Mouse (Mus musculus) left cerebral cortex, adult 18-20 months (tissue): ENCODE measurements around the gene Gsn. TPM values are rescaled to one million over a fixed set of nuclear protein-coding genes. Genes with fewer than 3 reads are reported as not detected.

ENCODE experiments used
- DNase-seq, 2 experiments: peaks; one replicate each; pipeline ENCODE4 v3.0.0; 2021 to 2022; ENCODE audit warnings: low spot score in 2 of 2, mixed read lengths in 1 of 2
- long read RNA-seq, 2 experiments: library from polyadenylated mRNA; stranded (forward); transcript quantifications; one replicate each; pipeline ENCODE4 v2.0.0; 2021
- total RNA-seq, 2 experiments: library from RNA; stranded (reverse); gene quantifications; 2 replicates each; pipeline ENCODE4 v1.2.3; 2021

Gene Gsn
- 10 to 100 TPM; 31.3 to 39.8 TPM for total RNA-seq
- long read RNA-seq, experiment 1, transcript Gsn-205 (18 exons, 2,607 nt), result minor isoform, 19 of 122 reads
- long read RNA-seq, experiment 1, transcript Gsn-201 (17 exons, 2,653 nt), result major isoform, 85 of 122 reads
- long read RNA-seq, experiment 1, partial matches to known transcripts, result 9 of 122 reads
- long read RNA-seq, experiment 1, other reads (novel, unspliced or antisense), result 9 of 122 reads
- long read RNA-seq, experiment 2, transcript Gsn-201 (17 exons, 2,653 nt), result major isoform, 31 of 55 reads
- long read RNA-seq, experiment 2, transcript Gsn-205 (18 exons, 2,607 nt), result minor isoform, 17 of 55 reads
- long read RNA-seq, experiment 2, partial matches to known transcripts, result 4 of 55 reads
- long read RNA-seq, experiment 2, other reads (novel, unspliced or antisense), result 3 of 55 reads

DNA sequence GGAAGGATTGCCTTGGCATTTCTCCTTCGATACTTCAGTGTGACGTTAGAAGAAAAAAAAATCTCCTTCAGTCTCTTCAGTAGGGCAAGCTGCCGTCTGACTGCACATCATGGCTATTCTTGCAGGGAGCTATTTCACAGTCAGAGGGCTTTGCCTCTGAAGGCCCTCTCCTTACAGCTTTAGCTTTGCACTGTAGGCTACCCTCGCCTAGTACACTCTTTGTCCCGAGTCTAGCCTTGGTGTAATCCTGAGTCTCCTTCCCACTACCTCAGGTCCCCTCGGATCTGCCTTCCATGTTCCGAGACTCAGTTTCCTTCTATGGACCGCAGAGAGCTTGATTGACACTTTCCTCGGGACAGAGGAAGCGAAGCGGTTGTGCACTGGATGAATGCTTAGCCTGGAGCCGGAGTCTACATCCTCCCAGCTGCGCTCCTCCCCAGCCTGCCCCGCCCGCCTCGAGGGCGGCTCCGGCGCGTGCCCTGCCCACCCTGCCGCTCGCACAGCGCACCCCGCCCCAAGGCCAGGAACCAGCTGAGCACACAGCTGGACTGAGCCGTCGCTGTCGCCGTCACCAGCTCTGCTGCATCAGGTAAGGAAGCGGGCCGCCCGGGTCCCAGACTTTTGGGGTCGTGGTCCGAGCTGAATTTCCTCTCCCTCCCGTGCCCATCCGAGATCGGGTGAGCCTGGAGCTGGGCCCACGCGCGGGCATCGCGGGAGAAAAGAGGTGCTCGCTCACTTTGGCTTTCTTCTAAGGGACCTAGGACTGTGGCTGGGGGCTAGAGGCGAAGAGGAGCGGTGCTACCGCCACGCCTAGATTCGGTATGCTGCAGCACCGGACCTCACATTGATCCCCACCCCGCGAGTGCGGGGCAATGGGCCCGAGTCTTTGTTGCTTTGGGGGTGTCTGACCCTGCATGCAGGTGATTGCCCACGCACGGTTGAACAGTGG is at the start of gene Gsn:
Gsn (plus strand) TSS at position 496 of the 949 bp plus-strand sequence.
- peak; percentile 65 to 76 for DNase-seq

GRCm38 (mm10) chr2:35206761-35207160 is 49.4 kb upstream of the Gsn start:
- no peak for DNase-seq

DNA sequence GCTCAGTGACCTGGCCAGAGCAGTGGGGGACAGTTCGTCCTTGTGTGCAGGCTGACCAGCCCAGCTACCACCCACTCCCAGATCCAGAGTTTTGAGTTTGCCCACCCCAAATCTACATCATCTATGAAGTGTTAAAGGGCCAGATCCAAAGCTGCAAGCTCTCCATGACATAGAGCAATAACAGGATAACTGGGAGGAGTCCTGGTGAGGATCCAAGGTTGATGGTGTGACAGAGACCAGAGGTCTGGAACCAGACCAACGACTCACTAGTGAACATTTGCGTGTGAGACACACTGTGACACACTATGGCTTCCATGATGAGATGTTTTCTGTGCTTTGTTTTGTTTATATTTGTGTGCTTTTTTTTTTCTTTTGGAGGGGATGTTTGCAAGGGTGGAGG is 48.1 kb upstream of the Gsn start:
- no peak for DNase-seq

DNA sequence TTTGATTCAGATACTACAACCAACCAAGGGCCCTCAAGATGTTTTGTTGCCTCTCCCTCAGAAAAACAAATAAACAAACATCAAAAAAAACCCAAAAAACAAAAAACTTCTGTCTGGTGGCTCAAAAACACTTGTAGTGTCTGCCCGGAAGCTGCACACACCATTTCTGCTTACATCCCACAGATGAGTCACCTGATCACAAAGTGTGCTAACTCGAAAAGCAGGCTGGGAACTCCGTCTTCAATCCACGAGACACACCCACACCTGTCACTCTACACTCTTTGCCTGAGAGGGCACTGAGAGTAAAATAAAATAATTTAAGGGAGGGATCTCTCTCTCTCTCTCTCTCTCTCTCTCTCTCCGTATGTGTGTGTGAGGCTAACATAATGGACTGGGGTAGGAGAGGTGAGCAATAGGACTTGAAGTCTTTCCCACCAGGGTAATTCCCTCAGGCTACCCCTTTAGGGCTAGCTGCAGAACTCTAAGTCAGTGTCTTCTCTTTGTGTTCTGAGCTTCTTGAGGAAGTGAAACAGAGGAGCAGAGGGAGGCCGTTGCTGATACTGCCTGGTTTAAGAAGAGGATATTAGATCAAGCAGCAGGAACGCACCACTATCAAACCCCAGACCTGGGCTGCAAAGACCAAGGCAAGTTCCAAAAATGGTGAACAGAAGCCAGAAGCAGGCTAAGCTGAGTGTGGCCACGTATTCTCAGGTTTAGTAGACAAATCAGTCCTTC is 47.1 kb upstream of the Gsn start:
- DNase-seq, result no peak

GRCm38 (mm10) chr2:35211681-35212080 is 44.5 kb upstream of the Gsn start:
- DNase-seq, result no peak

- no peak for DNase-seq
Observed at GRCm38 (mm10) chr2:35213345-35213910, 42.8 kb upstream of the Gsn start.

DNA sequence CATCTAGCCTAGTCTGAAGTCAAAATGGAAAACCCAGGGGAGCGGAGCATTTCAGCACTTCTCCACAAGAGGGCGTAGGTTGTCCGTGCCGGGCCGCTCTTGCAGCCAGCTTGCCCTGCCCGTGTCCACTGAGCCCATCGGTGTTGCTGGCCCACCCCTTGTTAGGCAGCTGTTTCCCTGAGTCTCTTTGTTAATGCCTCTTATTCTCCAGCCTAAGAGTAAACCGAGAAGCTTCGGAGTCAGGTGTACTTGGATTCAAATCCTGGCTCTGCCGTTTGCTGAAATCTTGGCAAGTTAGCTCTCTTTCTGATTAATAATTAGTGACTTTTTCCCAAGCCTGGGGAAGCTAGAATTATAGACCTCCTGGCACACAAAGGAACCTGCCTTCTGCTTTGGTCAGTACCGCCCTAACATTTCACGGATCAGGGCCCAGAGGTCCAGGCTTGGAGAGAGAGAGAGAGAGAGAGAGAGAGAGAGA is 41.3 kb upstream of the Gsn start:
- peak; percentile 84 to 88 for DNase-seq

- no peak for DNase-seq
Observed at GRCm38 (mm10) chr2:35215363-35215762, 40.8 kb upstream of the Gsn start.

DNA sequence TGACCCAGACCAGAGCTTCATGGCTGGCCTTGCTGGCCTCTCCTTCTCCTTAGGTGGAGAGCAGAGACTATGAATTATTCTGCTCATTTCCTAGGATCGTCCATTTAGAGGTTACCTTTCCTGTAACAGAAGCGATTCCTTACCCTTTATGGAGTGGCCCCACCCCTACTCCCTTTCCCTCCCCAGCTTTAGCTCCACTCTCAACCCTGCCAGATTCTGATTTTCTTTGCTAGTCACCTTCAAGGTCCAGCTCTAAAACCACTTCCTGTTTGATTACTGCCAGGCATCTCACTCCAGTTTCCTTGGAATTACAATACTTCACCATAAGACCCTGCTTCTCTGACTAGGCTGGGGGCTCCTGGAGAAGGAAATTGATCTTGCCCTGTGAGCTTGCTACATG is 39.5 kb upstream of the Gsn start:
- no peak for DNase-seq

DNA sequence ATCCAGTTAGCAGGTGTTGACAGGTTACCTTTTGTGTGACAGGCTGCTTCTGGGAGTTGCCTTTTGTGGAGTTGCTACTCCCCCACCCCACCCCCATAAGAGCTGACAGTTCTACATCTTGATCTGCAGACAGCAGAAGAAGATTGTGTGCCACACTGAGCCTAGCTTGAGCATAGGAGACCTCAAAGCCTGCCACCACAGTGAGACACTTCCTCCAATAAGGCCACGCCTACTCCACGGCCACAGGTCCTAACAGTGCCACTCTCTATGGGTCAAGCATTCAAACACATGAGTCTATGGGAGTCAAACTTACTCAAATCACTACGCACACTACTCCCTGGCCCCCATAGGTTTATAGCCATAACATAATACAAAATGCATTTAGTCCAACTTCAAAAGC is 37.4 kb upstream of the Gsn start:
- DNase-seq, result no peak

DNA sequence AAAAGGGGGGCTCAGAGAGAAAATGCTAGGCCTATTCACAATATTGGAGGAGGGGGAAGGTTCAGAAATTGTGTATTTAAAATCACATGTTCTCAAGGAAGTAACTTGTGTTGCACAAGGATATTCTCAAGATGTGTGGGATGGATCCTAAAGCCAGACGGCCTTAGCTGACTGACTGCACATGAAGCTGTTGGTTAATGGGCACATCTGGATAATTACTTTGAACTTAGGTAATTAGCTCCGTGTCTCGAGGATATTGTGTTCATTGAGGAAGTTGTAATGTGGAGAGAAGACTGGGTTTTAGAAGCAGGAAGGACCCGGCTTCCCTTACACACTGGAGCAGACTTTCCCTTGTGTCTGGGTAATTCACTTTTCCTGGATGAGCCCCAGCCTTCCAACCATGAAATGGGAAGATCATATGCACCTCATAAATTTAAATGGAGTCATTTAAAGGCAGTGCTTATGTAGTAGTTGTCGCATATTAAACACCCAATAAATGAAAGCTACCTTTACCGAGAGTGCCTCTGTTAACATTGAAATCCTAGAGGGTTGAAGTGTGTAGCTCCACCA is 33.3 kb upstream of the Gsn start:
- no peak for DNase-seq

GRCm38 (mm10) chr2:35224285-35224684 is 31.9 kb upstream of the Gsn start:
- no peak for DNase-seq

DNA sequence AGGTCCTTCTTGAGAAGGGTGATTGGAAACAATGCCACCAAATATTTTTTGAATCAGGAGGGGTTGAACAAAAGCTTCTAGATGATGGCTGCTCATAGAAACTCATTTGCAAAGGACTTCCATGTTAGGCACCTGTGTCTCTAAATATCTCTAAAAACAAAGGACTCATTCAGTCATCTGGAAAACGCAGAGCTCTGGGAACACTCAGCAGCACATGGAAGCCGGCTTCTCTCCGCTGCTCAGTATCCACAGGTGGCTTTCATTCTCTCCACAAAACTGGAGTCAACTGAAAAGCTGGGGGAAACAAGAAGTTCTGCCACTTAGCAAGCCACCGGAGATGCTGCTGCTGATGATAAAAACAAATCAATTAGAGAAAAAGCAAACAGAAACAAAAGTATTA is 28.0 kb upstream of the Gsn start:
- DNase-seq, result no peak

GRCm38 (mm10) chr2:35230215-35230614 is 26.0 kb upstream of the Gsn start:
- no peak for DNase-seq

- no peak for DNase-seq
Observed at GRCm38 (mm10) chr2:35231871-35232270, 24.3 kb upstream of the Gsn start.

- no peak for DNase-seq
Observed at GRCm38 (mm10) chr2:35232595-35233445, 23.4 kb upstream of the Gsn start.

DNA sequence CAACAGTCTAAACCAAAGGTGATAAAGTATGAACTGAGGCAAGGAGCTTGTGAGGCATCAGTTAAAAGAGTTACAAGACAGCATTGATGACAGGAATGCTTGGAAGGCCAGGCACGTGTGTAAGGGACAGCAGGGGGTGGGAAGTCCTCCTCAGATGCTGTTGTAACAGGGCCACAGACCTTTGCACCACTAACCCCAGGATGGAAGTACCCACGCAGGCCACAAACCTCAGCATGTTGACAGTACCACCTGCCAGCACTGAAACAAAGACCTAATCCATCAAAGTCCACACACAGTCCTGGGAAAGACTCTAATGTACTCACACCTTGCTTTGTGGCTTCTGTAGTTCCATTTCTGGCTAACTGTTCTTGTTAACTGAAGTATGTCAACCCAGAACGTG is 22.3 kb upstream of the Gsn start:
- no peak for DNase-seq

DNA sequence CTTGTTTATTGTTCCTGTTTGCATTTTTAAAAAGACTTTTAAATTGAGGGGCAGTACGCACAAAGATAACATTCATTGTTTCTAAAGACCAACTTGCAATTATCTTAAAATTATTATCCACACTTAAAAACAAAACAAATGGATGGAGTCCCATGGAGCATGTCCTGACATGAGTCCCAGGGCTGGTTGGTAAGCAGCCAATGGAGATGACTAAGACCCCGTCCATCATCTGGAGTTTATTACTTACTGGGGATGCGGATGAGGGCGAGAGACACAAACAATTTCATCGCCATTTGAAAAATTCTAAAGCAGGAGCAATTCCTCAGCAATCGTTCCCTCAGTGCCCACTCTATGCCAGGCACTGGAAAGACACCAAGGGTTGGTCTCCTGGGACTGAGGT is 21.2 kb upstream of the Gsn start:
- DNase-seq, result no peak

- no peak for DNase-seq
Observed at GRCm38 (mm10) chr2:35244241-35244640, 11.9 kb upstream of the Gsn start.

- DNase-seq, result no peak
Observed at GRCm38 (mm10) chr2:35247763-35248162, 8.4 kb upstream of the Gsn start.
